Mouse (Mus musculus) skeletal muscle tissue, adult 2 months (tissue): ENCODE measurements around the gene Ccs.
"Not testable (repeated sequence)": the region's sequence is repeated elsewhere in the genome, so short reads cannot be mapped to it uniquely, and the experiment has no call there.

Experiments
- DNase-seq: peaks from one replicate; pipeline ENCODE4 v3.0.0-alpha.2; 2012; ENCODE audit warnings: low read depth, low spot score

Gene Ccs

DNA sequence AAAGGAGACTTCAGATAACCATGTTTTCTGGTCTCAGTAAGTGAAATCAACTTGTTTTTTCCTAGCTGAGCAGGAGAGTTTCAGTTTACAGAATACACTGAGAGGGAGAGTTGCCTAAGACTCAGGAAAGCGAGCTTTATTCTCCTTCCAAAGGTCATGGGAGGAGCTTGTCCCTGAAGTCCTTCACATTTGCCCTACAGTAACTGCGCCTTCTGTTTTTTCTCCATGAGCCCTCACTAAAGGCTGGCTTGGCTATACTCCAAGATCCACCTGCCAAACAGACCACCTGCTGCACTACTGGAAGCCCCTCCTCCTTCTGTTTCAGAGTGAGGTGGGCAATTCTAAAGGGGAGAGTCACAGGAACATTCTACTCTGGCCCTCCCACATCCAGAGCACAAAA is 3.0 kb downstream of the Ccs start:
- no peak for DNase-seq

DNA sequence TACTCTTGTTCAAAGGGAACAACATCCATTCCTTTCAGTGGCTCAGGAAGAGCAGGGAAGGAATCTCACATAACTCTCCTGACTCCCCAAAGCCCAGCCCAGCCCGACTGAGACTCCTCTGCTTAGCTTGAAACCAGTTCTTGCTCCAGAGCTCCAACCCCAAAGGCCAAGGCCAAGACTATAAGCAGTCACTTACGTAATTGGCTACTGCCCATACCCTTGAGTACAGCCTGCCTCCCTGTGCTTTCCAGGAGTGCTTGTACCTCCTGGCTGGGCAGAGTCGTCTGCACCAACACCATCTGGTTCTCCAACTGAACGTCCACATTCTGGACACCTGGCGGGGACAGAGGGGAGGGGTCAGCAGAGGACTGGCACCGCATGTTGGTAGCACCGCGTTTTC is 5.2 kb downstream of the Ccs start:
- peak; percentile 79 for DNase-seq

DNA sequence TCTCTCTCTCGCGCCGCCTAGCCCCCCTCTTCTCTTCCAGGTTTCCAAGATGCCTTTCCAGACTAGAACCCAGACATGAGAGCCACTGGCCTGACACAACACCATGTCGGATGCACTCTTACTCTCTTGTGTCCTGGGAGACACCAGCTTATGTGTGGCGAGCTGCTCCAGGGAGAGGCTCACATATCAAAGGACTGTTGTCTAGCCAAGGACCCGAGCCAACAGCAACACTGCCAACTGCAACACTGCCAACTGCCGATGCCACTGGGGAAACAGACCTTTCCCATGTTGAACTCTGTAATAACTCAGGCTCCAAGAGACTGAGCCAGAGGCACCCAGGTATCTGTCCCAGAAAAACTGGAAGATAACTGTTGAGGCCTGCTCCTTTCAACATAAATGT is 10.0 kb downstream of the Ccs start:
- peak; percentile 77 for DNase-seq

DNA sequence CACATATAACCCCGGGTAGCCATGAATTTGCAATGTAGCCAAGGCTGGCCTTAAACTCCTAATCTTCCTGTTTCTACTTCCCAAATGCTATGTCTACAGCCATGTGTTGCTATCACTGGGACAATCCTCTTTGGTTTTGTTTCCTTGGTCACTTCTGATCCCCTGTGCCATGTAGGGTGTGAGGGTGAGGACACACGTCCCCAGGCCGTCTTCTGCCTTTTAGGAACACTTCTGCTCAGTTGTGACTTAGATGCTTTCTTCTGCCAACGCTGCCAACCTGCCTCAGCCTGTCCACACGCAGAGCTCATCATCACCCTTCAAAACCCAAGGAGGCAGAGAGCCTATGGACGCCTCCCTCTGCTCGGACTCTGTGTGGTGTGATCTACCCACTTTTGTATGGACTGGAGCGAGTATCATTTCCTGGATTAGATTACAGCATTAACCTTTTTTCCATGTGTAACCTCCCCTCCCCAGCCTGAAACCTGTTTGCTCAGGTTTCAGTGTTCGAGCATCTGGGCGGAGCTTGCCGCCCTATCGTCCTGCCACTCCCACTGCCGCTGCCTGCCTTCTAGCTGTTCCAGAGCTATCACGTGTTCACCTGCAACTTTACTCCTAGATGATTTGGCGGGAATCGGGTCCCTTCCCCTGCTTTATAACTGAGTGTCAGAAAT is 10.6 kb downstream of the Ccs start:
- no peak for DNase-seq

DNA sequence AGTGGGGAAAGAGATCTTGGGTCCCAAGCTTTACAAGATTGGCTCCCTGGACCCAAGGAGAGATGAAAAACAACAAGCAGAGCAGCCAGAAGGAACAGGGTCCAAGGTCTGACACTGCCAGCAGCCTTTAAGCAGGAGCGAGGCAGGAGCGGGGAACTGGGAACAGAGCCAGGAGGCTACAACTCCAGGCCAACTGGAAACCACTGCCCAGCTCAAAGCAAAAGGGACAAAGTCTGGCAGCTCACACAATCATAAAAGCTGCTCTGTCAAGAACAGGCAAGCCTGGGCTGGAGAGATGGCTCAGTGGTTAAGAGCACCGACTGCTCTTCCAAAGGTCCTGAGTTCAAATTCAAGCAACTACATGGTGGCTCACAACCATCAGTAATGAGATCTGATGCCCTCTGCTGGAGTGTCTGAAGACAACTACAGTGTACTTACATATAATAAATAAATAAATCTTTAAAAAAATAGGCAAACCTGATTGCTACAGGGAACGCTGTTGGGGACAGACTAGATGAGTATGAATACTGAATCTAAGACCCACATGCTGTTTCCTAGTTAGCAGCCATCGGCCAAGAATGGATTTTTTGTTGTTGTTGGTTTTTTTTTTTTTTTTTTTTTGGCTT is 18.3 kb downstream of the Ccs start:
- peak; percentile 90 for DNase-seq

DNA sequence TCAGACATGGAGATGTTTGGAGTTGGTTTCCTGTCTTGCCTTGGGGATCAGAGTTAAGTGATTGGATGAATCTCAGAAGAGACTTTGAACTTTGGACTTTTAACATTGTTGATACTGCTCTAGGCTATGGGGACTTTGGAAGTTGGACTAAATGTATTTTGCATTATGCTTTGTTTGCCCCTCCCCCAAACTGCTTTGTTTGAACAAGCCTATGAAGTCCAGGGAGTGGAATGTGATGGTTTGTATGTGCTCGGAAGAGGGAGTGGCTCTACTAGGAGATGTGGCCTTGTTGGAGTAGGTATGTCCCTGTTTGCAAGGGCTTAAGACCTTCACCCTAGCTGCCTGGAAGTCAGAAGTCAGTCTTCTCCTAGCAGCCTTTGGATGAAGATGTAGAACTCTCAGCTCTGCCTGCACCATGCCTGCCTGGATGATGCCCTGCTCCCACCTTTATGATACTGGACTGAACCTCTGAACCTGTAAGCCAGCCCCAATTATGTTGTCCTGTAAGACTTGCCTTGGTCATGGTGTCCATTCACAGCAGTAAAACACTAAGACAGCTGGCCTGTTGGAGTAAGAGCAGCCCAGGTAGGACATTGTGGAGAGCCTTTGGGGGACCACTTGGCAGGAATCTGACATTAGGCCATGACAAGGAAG is 21.8 kb downstream of the Ccs start:
- DNase-seq = no peak

DNA sequence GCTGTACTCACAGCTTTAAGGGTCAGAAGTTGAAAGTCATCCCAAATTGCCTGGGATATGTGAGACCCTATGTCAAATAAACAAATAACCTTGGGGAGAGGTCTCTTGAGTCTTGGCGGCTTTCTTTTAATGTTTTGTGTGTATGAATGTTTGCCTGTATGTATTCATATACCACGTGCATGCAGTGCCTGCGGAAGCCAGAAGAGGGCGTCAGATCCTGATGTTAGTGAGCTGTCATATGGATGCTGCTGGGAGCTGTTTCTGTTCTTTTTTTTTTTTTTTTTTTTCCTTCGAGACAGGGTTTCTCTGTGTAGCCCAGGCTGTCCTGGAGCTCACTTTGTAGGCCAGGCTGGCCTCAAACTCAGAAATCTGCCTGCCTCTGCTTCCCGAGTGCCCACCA is 26.1 kb downstream of the Ccs start:
- no peak for DNase-seq

DNA sequence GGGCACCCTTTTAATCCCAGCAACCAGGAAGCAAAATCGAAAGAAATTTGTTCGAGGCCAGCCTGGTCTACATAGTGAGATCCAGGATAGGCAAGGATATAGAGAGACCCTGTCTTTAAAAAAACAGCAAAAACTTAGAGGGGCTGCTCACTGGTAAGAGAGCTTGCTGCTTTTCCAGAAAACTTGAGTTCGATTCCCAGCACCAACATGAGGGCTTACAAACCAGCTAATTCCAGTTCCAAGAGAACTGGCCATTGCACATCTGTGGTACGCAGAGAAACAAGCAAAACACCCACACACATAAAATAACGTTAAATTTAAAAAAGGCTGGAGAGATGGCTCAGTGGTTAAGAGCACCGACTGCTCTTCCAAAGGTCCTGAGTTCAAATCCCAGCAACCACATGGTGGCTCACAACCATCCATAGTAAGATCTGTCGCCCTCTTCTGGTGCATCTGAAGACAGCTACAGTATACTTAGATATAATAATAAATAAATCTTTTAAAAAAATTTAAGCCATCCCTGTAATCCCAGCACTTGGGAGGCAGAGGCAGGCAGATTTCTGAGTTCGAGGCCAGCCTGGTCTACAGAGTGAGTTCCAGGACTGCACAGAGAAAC is 26.7 kb downstream of the Ccs start:
- DNase-seq = not testable (repeated sequence)

DNA sequence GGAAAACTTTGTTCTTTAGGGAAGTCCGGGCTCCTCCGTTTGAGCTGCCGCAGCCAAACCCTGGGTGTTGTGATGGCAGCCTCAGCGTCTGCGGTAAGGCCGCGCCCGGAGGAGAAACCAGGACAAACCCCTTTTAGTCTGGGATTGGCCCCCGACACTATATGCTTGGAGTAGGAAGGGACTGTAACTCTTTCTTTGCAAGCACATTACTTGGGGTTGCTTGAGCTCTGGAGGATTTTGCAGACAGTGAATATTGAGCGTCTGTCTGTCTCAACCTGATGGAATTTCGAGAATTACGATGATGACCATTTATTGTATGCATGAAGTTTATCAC is 27.3 kb downstream of the Ccs start:
- no peak for DNase-seq

DNA sequence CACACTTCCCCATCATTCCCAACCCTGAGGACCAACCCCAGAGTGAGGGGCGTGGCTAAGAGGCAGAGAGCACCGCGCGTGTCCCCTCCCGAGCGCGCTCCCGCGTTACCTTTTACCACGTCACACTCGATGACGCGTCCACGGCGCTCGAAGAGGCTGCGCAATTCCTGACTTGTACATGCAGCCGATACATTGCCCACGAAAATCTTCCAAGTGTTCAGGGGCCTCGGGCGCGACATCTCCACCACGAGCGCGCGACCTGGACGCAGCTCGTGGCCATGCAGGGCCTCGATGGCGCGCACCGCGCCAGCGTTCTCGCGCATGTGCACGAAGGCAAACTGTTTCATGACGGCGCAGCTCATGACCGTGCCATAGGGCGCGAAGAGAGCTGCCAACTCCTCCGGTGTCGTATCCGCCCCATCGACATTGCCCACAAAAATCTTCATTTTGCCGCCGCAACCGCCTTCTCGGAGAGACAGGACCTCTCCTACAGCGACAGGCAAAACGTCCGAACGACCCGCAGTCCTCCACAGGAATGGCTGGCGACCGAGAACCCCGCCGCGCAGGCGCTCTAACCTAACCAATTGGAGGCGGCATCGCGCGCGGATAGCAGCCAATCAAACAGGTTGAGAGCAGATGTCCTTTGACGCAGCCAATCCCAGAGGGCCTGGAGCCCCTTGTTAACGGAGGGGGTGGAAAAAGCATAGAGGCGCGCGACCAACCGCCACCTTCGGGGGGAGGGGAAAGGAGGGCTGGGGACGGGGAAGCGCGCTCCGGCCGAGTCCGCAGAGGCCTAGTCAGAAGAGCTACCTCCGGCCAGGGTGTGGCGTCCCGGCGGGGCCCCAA is 27.8 kb downstream of the Ccs start, which contains the start of the genes Gm21992 and Rbm14:
Gm21992 (minus strand) TSS at position 550 of the 846 bp plus-strand sequence.
Rbm14 (minus strand) TSS at position 572 of the 846 bp plus-strand sequence.
- peak; percentile 98 for DNase-seq

DNA sequence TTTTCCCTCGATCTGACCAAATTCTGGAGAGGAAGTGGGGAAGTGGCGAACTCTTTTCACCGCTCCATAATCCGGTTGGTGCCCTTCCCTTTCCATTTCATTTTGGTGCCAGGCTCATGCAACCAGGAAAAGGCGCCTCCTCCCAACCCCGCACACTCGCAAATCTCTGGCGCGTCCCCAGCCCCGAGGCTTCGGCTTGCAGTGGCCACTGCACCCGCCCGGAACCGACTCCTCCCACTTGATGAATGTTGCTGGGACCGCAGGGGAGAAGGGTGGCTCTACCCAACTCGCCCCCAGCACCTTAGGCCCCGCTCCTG is 28.4 kb downstream of the Ccs start:
- no peak for DNase-seq

DNA sequence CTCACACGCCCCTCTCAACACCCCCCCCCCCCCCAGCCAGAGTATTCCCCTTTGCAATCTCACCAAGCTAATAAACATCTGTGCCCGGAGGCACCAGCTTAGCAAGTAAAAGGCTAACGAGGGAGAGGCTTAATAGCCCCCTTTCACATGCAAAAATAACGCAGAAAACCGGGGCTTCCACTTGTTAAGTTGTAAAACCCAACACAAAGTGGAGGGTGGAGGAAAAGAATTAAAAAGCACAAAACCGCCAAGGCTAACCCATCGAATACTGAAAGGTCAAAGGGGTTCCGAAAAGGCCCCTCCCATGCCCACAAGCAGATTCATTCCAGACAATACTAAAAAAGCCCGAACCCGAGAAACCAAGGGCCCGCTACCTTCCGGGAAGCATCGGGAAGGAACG is 28.8 kb downstream of the Ccs start:
- no peak for DNase-seq

DNA sequence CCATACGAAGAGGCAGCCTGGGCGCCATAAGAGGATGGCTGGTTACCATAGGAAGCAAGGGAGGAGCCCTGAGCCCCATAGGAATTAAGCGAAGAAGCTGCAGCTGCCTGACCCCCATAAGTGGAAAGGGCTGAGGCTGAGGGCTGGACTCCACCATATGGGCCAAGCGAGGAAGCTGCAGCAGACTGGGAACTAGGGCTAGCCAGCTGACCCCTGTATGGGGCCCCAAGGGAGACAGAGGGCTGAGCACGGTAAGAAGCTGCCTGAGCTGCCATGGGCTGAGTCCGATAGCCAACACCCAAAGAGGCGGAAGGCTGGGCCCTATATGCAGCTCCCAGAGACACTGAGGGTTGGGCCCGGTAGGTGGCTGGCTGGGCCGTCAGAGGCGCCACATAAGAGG is 35.8 kb downstream of the Ccs start:
- no peak for DNase-seq

DNA sequence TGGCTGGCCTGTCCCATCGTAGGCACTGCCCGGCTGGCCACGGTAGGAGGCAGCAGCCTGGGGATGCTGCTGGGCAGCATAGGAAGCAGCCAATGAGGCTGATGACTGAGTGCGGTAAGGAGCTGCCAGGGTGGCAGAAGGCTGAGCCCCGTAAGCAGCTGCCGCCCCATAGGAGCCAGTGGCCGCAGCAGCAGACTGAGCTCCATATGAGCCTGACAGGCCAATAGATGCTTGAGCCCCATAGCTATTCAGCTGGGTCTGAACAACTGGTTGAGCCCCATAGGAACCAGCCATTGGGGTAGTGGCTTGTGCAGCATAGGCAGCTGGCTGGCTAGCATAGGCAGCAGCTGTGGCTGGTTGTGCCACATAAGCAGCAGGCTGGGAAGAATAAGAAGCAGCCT is 36.4 kb downstream of the Ccs start:
- DNase-seq = no peak

DNA sequence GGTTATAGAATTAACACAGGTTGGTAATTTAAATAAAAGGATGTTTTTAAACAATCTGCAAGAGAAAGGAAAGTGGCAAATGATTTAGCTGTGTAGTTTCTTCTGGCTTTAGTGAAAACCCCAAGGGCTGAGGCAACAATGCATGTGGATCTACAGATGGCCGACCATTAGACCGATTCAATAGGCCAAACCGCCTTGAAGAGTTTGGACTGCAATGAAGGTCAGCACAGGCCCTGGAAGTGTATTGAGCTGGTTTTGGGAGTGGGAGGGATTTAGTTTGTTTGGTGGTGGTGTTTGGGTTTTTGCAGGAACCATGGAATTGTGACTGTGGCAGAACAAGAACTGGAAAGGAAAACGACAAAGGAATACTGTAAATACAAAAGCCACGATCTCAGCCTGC is 40.0 kb downstream of the Ccs start:
- no peak for DNase-seq

DNA sequence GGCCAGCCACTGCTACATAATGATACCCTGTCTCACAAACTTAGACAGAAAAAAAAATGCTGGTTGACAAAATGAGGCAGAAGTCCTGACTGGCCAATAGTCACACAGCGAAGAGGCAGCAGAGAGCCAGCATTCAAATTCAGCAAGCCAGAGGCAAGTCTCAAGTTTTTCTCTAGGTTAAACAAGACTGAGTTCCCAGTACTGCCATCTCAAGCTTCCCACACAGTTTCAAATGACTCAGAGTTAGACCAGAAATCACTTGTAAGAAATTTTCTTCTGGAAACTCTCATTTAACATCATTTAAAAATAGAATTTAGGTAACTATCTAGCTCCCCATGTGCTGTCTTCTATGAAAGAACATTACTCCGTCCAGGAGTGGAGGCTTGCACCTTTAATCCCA is 41.3 kb downstream of the Ccs start:
- DNase-seq = no peak

DNA sequence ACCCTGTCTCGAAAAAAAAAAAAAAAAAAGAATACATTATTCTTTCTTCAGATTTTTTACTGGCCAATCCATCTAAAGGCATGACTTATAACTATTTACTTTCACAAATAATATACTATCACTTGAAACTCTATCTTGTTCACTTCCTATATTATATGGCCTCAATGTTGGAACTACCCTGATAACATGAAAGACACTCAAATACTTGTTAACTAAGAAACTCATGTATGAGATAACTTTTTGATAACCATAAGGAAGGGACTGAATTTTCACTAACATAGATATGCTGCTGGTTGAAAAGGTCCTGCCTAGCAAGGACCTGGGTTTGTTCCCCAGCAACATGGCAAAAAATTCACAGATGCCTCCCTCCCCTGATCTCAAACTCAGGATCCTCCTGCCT is 43.2 kb downstream of the Ccs start:
- no peak for DNase-seq

DNA sequence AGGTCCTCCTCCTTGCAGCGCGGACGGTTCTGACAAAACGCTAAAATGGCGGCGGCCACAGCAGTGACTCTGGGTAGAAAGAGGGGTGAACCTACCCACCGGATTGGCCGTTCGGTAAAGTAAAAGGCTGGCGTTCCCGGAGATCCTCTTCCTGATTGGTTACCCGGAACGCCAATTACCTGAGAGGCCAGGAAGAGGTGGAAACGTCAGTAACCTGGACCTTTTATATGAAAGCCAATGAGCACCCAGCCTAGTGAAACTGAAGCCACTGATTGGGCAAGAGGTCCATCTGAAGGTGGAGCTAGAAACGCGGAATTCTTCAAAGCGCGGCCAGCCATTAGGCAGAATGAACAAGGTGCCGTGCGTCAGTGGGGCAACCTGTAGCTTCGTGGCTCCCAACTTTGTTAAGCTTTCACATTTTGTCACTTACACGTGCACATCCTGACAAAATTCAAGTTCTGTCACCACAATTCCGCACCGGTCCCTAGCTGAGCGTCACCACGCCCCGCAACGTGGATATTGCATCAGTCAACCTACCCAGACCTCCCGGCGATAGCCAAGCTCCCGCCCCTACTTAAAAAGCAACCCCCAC is 45.2 kb downstream of the Ccs start, which contains the start of gene Rbm4:
Rbm4 (minus strand) TSS at position 71 of the 592 bp plus-strand sequence.
- peak; percentile 98 for DNase-seq

DNA sequence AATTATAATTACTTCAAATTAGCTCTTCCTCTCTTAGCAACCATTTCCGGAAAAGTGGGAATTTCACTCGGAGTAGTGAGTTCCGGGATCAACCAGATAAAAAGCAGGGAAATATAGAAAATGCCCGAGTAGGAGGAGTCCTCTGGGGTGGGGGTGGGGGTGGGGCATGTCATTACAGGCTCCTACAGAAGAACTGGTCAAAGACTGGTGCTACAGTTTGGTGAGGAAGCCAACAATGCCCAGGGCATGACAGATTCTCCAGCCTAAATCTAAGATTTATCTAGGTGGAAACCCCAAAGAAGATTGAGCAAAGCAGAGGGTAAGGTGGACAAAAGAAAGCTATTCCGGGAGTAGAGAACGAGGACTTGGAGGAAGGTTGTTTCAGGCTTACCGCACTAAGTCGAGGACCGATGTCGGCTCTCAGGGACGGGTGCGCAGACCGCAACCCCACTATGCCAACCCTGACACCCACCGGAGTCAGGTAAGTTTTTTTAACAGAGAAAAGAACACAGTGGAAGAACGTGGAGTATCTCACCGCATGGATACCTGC is 45.8 kb downstream of the Ccs start:
- no peak for DNase-seq

DNA sequence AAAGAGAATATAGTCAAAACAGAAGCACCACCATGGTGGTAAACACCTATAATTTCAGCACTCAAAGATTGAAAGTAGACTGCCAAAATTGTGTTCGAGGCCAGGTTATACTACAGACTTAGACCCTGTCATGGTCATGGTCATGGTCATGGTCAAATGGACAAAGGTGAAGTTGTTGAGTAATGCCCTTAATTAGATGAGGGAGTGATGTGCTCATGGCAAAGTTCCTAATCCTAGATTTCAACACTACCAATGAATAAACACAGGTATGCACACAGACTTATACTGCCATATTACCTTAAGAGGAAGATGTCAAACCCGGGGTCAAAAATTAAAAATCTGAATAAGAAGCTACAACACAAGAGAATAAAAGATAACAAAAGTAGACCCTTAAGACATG is 52.8 kb downstream of the Ccs start:
- DNase-seq = no peak

DNA sequence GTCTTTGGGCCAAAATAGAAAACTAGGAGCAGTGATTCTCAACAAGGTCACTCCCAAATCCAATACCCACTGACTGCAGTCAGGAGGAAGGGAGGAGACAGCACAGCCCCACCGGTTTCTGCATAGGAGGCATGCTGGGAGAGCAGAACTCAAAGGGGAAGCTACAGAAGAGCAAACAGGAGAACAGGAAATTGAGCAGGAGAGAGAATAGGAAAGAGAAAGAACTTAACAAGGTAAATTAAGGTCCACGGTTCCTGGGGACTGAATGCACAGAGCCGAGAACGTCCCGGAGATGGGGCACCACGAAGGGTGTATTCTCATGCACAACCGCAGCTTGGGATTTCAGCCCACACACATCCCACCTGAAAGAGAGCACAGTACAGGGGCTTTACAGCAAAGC is 53.9 kb downstream of the Ccs start:
- DNase-seq = no peak
